Mouse (Mus musculus): Measurements from ENCODE around the gene 3110082J24Rik. TPM values are rescaled to one million over a fixed set of nuclear protein-coding genes. Genes with fewer than 3 reads are reported as not detected.

Gene 3110082J24Rik
- 2.1 and 2.3 TPM in 2 replicates for polyA plus RNA-seq (2021; fragmentation: Nextera tagmentation)
- long read RNA-seq, experiment 1, partial matches to known transcripts: 0 of 1 reads
- long read RNA-seq, experiment 1, other reads (novel, unspliced or antisense): 1 of 1 reads
- long read RNA-seq, experiment 2: 0 reads

DNA sequence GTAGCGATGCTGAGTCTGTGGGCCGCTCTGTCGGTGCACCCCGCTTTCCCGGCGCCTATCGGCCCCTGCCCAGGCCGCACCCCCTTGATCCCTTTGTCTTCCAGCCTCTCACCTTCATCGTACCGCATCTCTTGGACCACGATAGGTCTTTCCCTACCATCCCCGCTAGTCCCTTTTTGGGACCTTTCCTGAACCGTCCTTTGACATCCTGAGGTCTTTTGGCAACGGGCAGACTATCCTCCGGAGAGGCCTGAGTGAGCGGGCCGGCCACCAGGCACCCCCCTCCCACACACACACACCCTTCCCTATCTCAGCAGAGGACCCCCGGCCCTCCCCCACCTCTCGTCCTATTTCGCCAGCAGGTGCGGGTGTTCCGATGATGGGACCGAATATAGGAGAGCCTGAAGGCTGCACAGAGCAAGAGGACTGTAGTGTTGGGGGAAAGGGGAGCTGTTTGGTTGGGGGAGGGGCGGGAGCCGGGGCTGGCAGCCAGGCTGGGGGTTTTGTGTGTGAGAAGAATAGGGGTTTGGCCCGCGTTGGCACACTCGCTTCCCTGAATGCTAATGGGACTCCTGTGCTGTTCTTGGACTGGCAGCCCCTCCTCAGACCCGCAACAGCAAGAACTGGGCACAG lies at the start of gene 3110082J24Rik:
TSS of gene 3110082J24Rik (minus strand) at position 419 of the 633 bp plus-strand sequence.

DNA sequence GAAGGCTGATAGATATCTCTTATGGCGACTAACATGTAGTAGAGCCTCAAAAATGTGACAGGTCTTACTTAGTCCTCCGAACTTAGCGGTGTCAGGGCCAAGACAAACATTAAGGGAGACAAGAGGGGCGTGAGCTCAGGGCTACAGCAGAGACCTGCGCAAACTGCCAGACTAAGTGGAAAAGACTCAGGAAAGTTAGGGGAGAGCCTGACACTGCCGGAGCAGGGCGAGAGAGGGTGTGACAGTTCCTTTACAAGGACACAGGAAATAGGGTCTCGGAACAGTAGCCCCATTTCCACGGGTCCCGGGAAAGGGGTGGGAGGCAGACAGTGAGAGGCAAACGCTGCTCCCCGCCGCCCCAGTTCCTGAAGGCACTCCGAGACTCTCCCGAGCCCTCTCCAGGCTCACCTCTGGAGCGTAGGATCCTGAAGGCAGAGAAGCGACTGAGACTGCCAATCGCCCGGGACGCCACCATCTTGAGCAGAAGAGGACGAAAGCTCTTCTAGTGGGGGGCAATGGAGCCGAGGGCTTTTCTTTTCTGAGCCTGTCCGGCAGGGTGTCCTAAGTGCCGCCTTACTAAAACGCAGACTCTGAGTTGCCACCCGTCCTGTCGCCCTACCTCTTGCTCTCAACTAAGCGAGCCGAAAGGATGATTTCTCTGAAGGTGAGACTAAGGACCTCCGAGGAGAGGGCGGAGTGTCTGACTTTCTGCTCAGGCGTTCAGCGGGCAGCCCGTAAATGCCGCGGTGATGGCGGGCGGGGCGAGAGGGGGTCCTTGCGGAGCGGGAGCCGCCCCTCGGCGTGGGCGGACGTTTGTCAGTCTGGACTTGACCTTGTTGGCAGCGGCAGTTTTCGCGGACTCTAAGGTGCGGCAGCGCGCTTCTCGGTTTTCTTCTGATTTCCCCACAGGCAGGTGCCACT lies 48.8 kb upstream of the 3110082J24Rik start, which contains the start of the genes Hadha and Hadhb:
TSS of gene Hadha (minus strand) at position 689 of the 921 bp plus-strand sequence.
TSS of gene Hadhb (plus strand) at position 775 of the 921 bp plus-strand sequence.

DNA sequence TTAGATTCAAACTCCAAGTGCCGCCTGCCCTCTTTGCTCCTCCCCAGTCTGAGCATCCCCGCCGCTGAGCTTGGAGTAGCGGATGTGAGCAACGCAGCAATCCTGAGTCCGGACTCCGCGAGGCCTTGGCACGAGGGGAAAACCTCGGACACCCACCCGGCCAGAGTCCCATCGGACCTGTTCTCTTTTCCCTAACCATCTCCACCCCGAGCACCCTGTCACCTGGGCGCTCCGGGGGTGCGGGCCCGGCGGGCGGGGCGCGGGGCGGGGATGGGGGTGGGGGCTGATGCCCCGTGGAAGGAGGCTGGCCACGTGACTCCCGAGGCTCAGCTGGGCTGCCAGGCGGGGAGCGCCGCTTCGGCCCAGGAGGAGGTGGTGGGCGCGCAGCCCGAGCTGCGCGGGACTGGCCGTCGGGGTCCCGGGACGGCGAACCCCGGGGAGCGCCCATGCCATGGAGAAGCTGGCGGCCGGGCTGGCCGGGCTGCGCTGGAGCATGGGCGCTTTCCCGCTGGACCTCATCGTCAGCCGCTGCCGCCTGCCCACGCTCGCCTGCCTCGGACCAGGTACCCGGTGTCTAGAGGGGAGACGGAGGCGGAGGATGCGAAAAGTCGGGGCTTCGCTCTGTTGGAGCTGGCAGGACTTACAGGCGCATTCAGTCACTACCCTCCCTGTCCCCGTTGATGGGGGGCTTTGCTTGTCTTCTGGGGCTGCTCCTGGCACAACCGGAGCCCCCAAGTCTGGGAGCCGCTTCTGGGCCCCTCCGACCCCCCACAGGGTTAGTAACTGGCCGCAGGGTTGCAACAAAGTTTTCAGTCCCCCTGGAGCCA lies 832 bp downstream of the 3110082J24Rik start, which contains the start of gene Garem2:
TSS of gene Garem2 (plus strand) at position 321 of the 827 bp plus-strand sequence.

GRCm38 (mm10) chr5:30072825-30073821 lies 32.8 kb downstream of the 3110082J24Rik start, which contains the start of gene Tyms:
TSS of gene Tyms (minus strand) at chr5:30073617.

Other genes starting within 250 kb of the 3110082J24Rik start
- gene Il6, start 93.0 kb downstream of the 3110082J24Rik start, polyA plus RNA-seq (2021; fragmentation: Nextera tagmentation): not detected in 2 replicates
- gene Tyms, start 32.5 kb downstream of the 3110082J24Rik start, polyA plus RNA-seq (2021; fragmentation: Nextera tagmentation): 5.2 and 6.1 TPM in 2 replicates
- 1.8 and 3.1 TPM in 2 replicates for gene Garem2, start 925 bp downstream of the 3110082J24Rik start, polyA plus RNA-seq (2021; fragmentation: Nextera tagmentation)
- gene Hadha, start 49.1 kb upstream of the 3110082J24Rik start, polyA plus RNA-seq (2021; fragmentation: Nextera tagmentation): 45.4 and 58.5 TPM in 2 replicates
- gene Hadhb, start 49.2 kb upstream of the 3110082J24Rik start, polyA plus RNA-seq (2021; fragmentation: Nextera tagmentation): 118 and 146 TPM in 2 replicates
- not detected in 2 replicates for gene Adgrf3, start 99.6 kb upstream of the 3110082J24Rik start, polyA plus RNA-seq (2021; fragmentation: Nextera tagmentation)
- gene Selenoi, start 126.5 kb upstream of the 3110082J24Rik start, polyA plus RNA-seq (2021; fragmentation: Nextera tagmentation): 15.1 and 18.5 TPM in 2 replicates
- gene Drc1, start 175.3 kb upstream of the 3110082J24Rik start, polyA plus RNA-seq (2021; fragmentation: Nextera tagmentation): 6.5 and 7.4 TPM in 2 replicates

All from layer of hippocampus, adult 6 months (tissue).